Mouse (Mus musculus): ENCODE data around the gene Pspn. TPM values are rescaled to one million over a fixed set of nuclear protein-coding genes. Genes with fewer than 3 reads are reported as not detected.

The Pspn gene
- polyA plus RNA-seq, 1 experiment = not detected

- no peak for TF ChIP-seq CTCF (IDR thresholded peaks at IDR 0.05; ENCODE audit: control insufficient read depth, insufficient read depth, insufficient replicate concordance, low read depth, low read length)
- TF ChIP-seq POLR2A (IDR thresholded peaks at IDR 0.05; ENCODE audit: control insufficient read depth, low read depth, low read length) = no peak
- Histone ChIP-seq H3K27me3 (ENCODE audit: control insufficient read depth, insufficient read depth, low read length) (no peaks in the 10 kb centered on the region), H3K4me1 (ENCODE audit: control insufficient read depth, insufficient read depth, low read length) (peaks cover 5% of the 10 kb centered on the region), H3K36me3 (ENCODE audit: control insufficient read depth, insufficient read depth, low read length) (no peaks in the 10 kb centered on the region), H3K4me3 (ENCODE audit: control insufficient read depth, low read depth, low read length) (no peak overlapping the region), H3K27ac (ENCODE audit: control insufficient read depth, insufficient read depth, low read depth, low read length) (no peak overlapping the region)
These were observed 25.0 kb downstream of the Pspn start for GRCm38 (mm10) chr17:56974708-56975240.

GRCm38 (mm10) chr17:56973956-56974707, 25.7 kb downstream of the Pspn start:
- no peak for TF ChIP-seq CTCF (IDR thresholded peaks at IDR 0.05; ENCODE audit: control insufficient read depth, insufficient read depth, insufficient replicate concordance, low read depth, low read length)
- TF ChIP-seq POLR2A (IDR thresholded peaks at IDR 0.05; ENCODE audit: control insufficient read depth, low read depth, low read length) = no peak
- no peaks in the 10 kb centered on the region for H3K36me3 ChIP-seq (ENCODE audit: control insufficient read depth, insufficient read depth, low read length)
- no peak overlapping the region for H3K4me3 ChIP-seq (ENCODE audit: control insufficient read depth, low read depth, low read length)
- H3K27me3 ChIP-seq (ENCODE audit: control insufficient read depth, insufficient read depth, low read length) = no peaks in the 10 kb centered on the region
- H3K27ac ChIP-seq (ENCODE audit: control insufficient read depth, insufficient read depth, low read depth, low read length) = no peak overlapping the region
- peaks cover 5% of the 10 kb centered on the region for H3K4me1 ChIP-seq (ENCODE audit: control insufficient read depth, insufficient read depth, low read length)

- H3K4me1 ChIP-seq (ENCODE audit: control insufficient read depth, insufficient read depth, low read length) = peaks cover 5% of the 10 kb centered on the region
- TF ChIP-seq CTCF (IDR thresholded peaks at IDR 0.05; ENCODE audit: control insufficient read depth, insufficient read depth, insufficient replicate concordance, low read depth, low read length) (no peak), POLR2A (IDR thresholded peaks at IDR 0.05; ENCODE audit: control insufficient read depth, low read depth, low read length) (no peak)
- no peak overlapping the region for H3K27ac ChIP-seq (ENCODE audit: control insufficient read depth, insufficient read depth, low read depth, low read length)
- no peaks in the 10 kb centered on the region for H3K36me3 ChIP-seq (ENCODE audit: control insufficient read depth, insufficient read depth, low read length)
- H3K27me3 ChIP-seq (ENCODE audit: control insufficient read depth, insufficient read depth, low read length) = no peaks in the 10 kb centered on the region
- H3K4me3 ChIP-seq (ENCODE audit: control insufficient read depth, low read depth, low read length) = no peak overlapping the region
These were observed 29.7 kb downstream of the Pspn start for GRCm38 (mm10) chr17:56970081-56970480.

- no peaks in the 10 kb centered on the region for H3K27me3 ChIP-seq (ENCODE audit: control insufficient read depth, insufficient read depth, low read length)
- no peaks in the 10 kb centered on the region for H3K36me3 ChIP-seq (ENCODE audit: control insufficient read depth, insufficient read depth, low read length)
- peaks cover under 1% of the 10 kb centered on the region for H3K4me1 ChIP-seq (ENCODE audit: control insufficient read depth, insufficient read depth, low read length)
- TF ChIP-seq CTCF (IDR thresholded peaks at IDR 0.05; ENCODE audit: control insufficient read depth, insufficient read depth, insufficient replicate concordance, low read depth, low read length) = no peak
- no peak for TF ChIP-seq POLR2A (IDR thresholded peaks at IDR 0.05; ENCODE audit: control insufficient read depth, low read depth, low read length)
- H3K27ac ChIP-seq (ENCODE audit: control insufficient read depth, insufficient read depth, low read depth, low read length) = no peak overlapping the region
- H3K4me3 ChIP-seq (ENCODE audit: control insufficient read depth, low read depth, low read length) = no peak overlapping the region
These were observed 30.5 kb downstream of the Pspn start for GRCm38 (mm10) chr17:56969321-56969720.

- Histone ChIP-seq H3K27me3 (ENCODE audit: control insufficient read depth, insufficient read depth, low read length) (no peaks in the 10 kb centered on the region), H3K27ac (ENCODE audit: control insufficient read depth, insufficient read depth, low read depth, low read length) (no peak overlapping the region), H3K4me1 (ENCODE audit: control insufficient read depth, insufficient read depth, low read length) (no peaks in the 10 kb centered on the region), H3K36me3 (ENCODE audit: control insufficient read depth, insufficient read depth, low read length) (no peaks in the 10 kb centered on the region), H3K4me3 (ENCODE audit: control insufficient read depth, low read depth, low read length) (no peak overlapping the region)
- no peak for TF ChIP-seq POLR2A (IDR thresholded peaks at IDR 0.05; ENCODE audit: control insufficient read depth, low read depth, low read length)
- no peak for TF ChIP-seq CTCF (IDR thresholded peaks at IDR 0.05; ENCODE audit: control insufficient read depth, insufficient read depth, insufficient replicate concordance, low read depth, low read length)
These were observed 36.2 kb downstream of the Pspn start for GRCm38 (mm10) chr17:56963646-56964045.

- Histone ChIP-seq H3K27ac (ENCODE audit: control insufficient read depth, insufficient read depth, low read depth, low read length) (no peak overlapping the region), H3K4me1 (ENCODE audit: control insufficient read depth, insufficient read depth, low read length) (peaks cover 4% of the 10 kb centered on the region), H3K4me3 (ENCODE audit: control insufficient read depth, low read depth, low read length) (no peak overlapping the region), H3K36me3 (ENCODE audit: control insufficient read depth, insufficient read depth, low read length) (no peaks in the 10 kb centered on the region), H3K27me3 (ENCODE audit: control insufficient read depth, insufficient read depth, low read length) (no peaks in the 10 kb centered on the region)
- TF ChIP-seq POLR2A (IDR thresholded peaks at IDR 0.05; ENCODE audit: control insufficient read depth, low read depth, low read length) (no peak), CTCF (IDR thresholded peaks at IDR 0.05; ENCODE audit: control insufficient read depth, insufficient read depth, insufficient replicate concordance, low read depth, low read length) (no peak)
These were observed 37.0 kb downstream of the Pspn start for GRCm38 (mm10) chr17:56962642-56963405.

GRCm38 (mm10) chr17:56961880-56962279, 37.9 kb downstream of the Pspn start:
- Histone ChIP-seq H3K36me3 (ENCODE audit: control insufficient read depth, insufficient read depth, low read length) (no peaks in the 10 kb centered on the region), H3K27ac (ENCODE audit: control insufficient read depth, insufficient read depth, low read depth, low read length) (no peak overlapping the region), H3K4me1 (ENCODE audit: control insufficient read depth, insufficient read depth, low read length) (peaks cover 4% of the 10 kb centered on the region), H3K4me3 (ENCODE audit: control insufficient read depth, low read depth, low read length) (no peak overlapping the region), H3K27me3 (ENCODE audit: control insufficient read depth, insufficient read depth, low read length) (no peaks in the 10 kb centered on the region)
- TF ChIP-seq CTCF (IDR thresholded peaks at IDR 0.05; ENCODE audit: control insufficient read depth, insufficient read depth, insufficient replicate concordance, low read depth, low read length) = no peak; the same call in 1 of the 2 replicates
- no peak for TF ChIP-seq POLR2A (IDR thresholded peaks at IDR 0.05; ENCODE audit: control insufficient read depth, low read depth, low read length)

Data from testis, adult 2 months (tissue).